Mouse (Mus musculus): ENCODE results near the gene Bub1. TPM values are rescaled to one million over a fixed set of nuclear protein-coding genes. Genes with fewer than 3 reads are reported as not detected.

The Bub1 gene
- polyA plus RNA-seq, 1 experiment from 2014 or later = 36.8 TPM

GRCm38 (mm10) chr2:127832833-127833190 lies 1.1 kb upstream of the Bub1 start:
- ATAC-seq (ENCODE audit: insufficient number of reproducible peaks, low FRiP score, low TSS enrichment, low read depth) = no peak
- H3K4me1 ChIP-seq = peaks cover 9% of the 10 kb centered on the region; the same call in 1 of the 2 replicates

DNA sequence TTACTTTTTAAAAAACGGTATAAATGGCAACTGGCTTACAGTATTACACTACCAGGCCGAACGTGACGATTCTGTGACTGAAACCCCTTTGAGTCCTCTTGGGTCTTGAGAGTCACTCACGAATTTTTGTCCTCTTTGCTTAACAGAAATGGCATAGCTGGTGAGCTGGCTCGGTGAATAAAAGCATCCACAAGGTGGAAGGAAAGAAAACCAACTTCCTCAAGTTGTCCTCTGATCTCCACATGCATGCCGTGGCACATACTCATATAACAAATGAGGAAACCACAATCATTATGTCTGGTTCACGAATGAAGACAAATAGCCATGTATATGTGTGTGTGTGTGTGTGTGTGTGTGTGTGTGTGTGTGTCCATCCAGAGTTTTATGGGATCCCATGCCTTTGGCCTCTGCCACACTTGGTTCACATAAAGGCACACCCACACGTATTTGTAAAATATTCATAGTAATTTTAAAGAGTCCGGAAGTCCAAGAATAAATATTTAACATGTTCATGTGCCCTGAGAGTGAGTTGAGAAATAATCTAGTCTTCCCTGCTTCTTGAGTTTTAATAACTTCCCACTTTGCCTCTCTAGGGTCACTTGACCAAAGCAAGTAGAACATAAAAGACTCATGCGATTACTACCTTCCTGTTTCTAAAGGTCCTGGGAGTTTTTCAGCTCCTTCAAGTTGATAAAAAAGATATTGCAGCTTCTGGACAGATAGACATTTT lies 603 bp upstream of the Bub1 start:
- H3K27me3 ChIP-seq = peaks cover 7% of the 10 kb centered on the region; the same call in 1 of the 2 replicates
- 0 out of 2 replicates have a peak overlapping the region, but pooled peaks have one; percentile 7 for H3K9ac ChIP-seq
- H3K4me1 ChIP-seq = peaks cover 9% of the 10 kb centered on the region; the same call in 1 of the 2 replicates
- peak overlapping the region; percentile 88 for H3K4me2 ChIP-seq
- H3K9me3 ChIP-seq = no peaks in the 10 kb centered on the region
- whole genome bisulfite sequencing = 38% methylated on average over 11 of the region's 11 CpGs
- peak overlapping the region; percentile 24; the same call in 1 of the 2 replicates for H3K27ac ChIP-seq
- 0 out of 2 replicates have a peak, but pooled peaks cover under 1% of the 10 kb centered on the region for H3K36me3 ChIP-seq
- ATAC-seq (ENCODE audit: insufficient number of reproducible peaks, low FRiP score, low TSS enrichment, low read depth) = no peak
- H3K4me3 ChIP-seq = peak overlapping the region; percentile 73

More at GRCm38 (mm10) chr2:127832833-127833190, 1.1 kb upstream of the Bub1 start:
- 16% methylated on average over 2 of the region's 2 CpGs for WGBS
- no peaks in the 10 kb centered on the region for H3K9me3 ChIP-seq
- no peak overlapping the region for H3K9ac ChIP-seq
- H3K4me3 ChIP-seq = no peak overlapping the region
- H3K4me2 ChIP-seq = no peak overlapping the region
- peaks cover 10% of the 10 kb centered on the region for H3K27me3 ChIP-seq
- H3K36me3 ChIP-seq = no peaks in the 10 kb centered on the region
- H3K27ac ChIP-seq = no peak overlapping the region

- Histone ChIP-seq H3K4me2 (peak within 1 kb of the TSS; percentile 54), H3K9me3 (no peaks in the 10 kb centered on the region), H3K27me3 (no peaks in the 10 kb centered on the region), H3K9ac (peak within 1 kb of the TSS; percentile 47), H3K27ac (peak within 1 kb of the TSS; percentile 80), H3K4me1 (peaks cover 20% of the 10 kb centered on the region), H3K36me3 (no peaks in the 10 kb centered on the region), H3K4me3 (peak within 1 kb of the TSS; percentile 65)
- WGBS = 2% methylated on average over 37 of the region's 37 CpGs
- ATAC-seq (ENCODE audit: insufficient number of reproducible peaks, low FRiP score, low TSS enrichment, low read depth) = peak; percentile 88
Observed at GRCm38 (mm10) chr2:127791919-127792603, 39.6 kb downstream of the Bub1 start, which contains the start of gene Mtln. Gene Mtln, minus strand, starts transcription at chr2:127792488.

GRCm38 (mm10) chr2:127789651-127790270 lies 41.9 kb downstream of the Bub1 start:
- WGBS = 17% methylated on average over 9 of the region's 9 CpGs

DNA sequence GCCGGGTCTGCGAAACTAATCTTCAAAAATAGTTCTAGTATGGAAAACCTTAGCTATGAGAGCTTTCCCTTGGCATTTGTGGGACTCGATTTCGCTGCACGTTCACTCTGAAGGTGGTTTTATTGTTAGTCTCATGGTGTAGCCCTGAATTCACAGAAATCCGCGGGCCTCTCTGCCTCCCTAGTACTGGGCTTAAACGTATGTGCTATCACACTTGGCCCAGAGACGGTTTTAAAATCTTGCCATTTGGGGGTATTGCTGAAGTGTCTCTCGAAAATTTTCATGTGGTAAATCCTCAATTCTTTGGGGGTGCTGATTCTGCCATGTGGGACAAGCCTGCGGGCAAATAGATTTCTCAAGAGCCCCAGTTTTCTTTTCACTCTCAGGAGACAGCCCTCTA lies 42.5 kb downstream of the Bub1 start:
- Histone ChIP-seq H3K36me3 (no peaks in the 10 kb centered on the region), H3K4me2 (peak overlapping the region; percentile 60), H3K4me3 (peak overlapping the region; percentile 80), H3K9ac (peak overlapping the region; percentile 45), H3K27me3 (no peaks in the 10 kb centered on the region), H3K4me1 (peaks cover 20% of the 10 kb centered on the region), H3K27ac (peak overlapping the region; percentile 80), H3K9me3 (no peaks in the 10 kb centered on the region)
- 4% methylated on average over 11 of the region's 11 CpGs for WGBS
- ATAC-seq (ENCODE audit: insufficient number of reproducible peaks, low FRiP score, low TSS enrichment, low read depth) = no peak

More at GRCm38 (mm10) chr2:127789651-127790270, 41.9 kb downstream of the Bub1 start:
- H3K9ac ChIP-seq = no peak overlapping the region
- H3K27me3 ChIP-seq = no peaks in the 10 kb centered on the region
- H3K9me3 ChIP-seq = no peaks in the 10 kb centered on the region
- ATAC-seq (ENCODE audit: insufficient number of reproducible peaks, low FRiP score, low TSS enrichment, low read depth) = no peak
- H3K27ac ChIP-seq = peak overlapping the region; percentile 80; the same call in 1 of the 2 replicates
- H3K4me2 ChIP-seq = peak overlapping the region; percentile 60
- H3K4me1 ChIP-seq = peaks cover 20% of the 10 kb centered on the region
- peak overlapping the region; percentile 80; the same call in 1 of the 2 replicates for H3K4me3 ChIP-seq
- H3K36me3 ChIP-seq = no peaks in the 10 kb centered on the region

DNA sequence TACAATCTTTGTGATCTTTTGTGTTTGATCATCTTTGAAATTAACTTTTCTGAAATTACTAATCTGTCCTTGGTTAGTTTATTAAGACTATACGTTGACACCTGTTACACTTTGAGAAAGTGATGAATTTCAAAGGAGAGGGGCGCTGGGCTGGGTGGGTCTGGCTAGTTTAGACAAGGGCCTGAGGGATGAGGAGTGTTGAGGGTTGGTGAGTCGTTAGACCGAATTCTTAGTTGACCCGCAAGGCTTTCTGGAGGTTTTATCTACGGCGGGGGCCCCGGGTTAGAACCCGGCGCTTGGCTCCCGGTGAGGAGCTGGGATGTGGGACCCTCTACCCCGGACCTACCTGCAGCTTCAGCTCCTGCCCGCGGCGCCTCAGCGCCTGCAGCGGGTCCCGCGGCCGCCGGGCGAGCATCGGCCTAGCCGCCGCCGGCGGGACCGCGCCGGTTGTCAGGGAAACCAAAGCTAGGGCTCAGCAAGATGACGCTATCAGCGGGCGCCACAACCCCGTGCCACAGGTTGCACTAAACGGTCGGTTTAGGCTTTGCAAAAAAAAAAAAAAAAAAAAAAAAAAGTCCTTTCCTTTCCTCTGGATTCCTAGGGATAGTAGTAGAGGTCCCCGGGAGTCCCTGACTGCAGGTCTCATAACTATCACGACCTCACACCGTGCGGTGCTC lies 43.1 kb downstream of the Bub1 start, which contains the start of gene Nphp1:
Gene Nphp1, minus strand, starts transcription at position 458 of the 677 bp plus-strand sequence.
- ATAC-seq (ENCODE audit: insufficient number of reproducible peaks, low FRiP score, low TSS enrichment, low read depth) = peak; percentile 83
- Histone ChIP-seq H3K27me3 (no peaks in the 10 kb centered on the region), H3K36me3 (no peaks in the 10 kb centered on the region), H3K4me1 (peaks cover 20% of the 10 kb centered on the region), H3K27ac (peak within 1 kb of the TSS; percentile 80), H3K9ac (peak within 1 kb of the TSS; percentile 45), H3K4me2 (peak within 1 kb of the TSS; percentile 60), H3K4me3 (peak within 1 kb of the TSS; percentile 80), H3K9me3 (no peaks in the 10 kb centered on the region)
- 0% methylated on average over 40 of the region's 40 CpGs for WGBS

DNA sequence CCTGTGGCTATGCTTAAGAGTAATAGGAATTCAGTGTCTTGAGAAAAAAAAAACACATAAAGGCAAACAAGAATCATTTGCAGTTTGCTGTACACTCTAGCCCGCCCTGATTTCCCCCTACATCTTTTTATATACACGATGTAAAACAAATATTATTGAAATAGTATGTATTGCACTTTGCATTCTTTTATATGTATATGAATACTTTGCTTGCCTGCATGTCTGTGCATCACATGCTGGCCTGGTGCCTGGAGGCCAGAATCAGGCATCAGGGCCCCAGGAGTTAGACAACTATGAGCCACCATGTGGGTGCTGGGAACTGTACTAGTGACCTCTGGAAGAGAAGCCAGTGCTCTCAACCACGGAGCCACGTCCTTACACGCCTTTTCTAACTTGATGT lies 44.4 kb downstream of the Bub1 start:
- WGBS = 96% methylated on average over 5 of the region's 5 CpGs
- Histone ChIP-seq H3K9me3 (no peaks in the 10 kb centered on the region), H3K9ac (no peak overlapping the region), H3K4me2 (no peak overlapping the region), H3K27me3 (no peaks in the 10 kb centered on the region), H3K36me3 (no peaks in the 10 kb centered on the region), H3K27ac (no peak overlapping the region), H3K4me3 (no peak overlapping the region), H3K4me1 (peaks cover 20% of the 10 kb centered on the region)
- ATAC-seq (ENCODE audit: insufficient number of reproducible peaks, low FRiP score, low TSS enrichment, low read depth) = no peak

GRCm38 (mm10) chr2:127778451-127778850 lies 53.2 kb downstream of the Bub1 start:
- Histone ChIP-seq H3K4me1 (no peaks in the 10 kb centered on the region), H3K36me3 (peaks cover 24% of the 10 kb centered on the region; the same call in 1 of the 2 replicates), H3K9me3 (no peaks in the 10 kb centered on the region), H3K4me3 (no peak overlapping the region), H3K27ac (no peak overlapping the region), H3K4me2 (no peak overlapping the region), H3K27me3 (no peaks in the 10 kb centered on the region), H3K9ac (no peak overlapping the region)
- WGBS = 75% methylated on average over 5 of the region's 5 CpGs
- ATAC-seq (ENCODE audit: insufficient number of reproducible peaks, low FRiP score, low TSS enrichment, low read depth) = no peak

DNA sequence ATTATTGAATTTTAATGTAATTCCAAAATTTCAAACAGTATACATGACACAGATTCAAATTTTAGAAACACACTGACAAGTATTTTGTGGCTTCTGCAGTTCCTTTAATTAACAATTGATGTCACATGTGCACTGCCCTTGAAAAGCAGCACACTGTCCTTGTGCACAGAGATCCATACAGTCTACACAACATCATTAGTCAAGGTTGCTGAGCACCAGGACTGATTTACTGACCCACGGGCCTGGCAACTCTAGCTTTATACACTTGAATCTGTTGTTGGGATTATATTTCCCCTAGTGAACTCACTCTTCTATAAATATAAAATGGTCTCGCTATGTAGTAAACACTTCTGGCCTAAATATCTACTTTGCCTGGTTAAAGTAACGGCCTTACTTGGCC lies 56.7 kb downstream of the Bub1 start:
- H3K36me3 ChIP-seq = peaks cover 42% of the 10 kb centered on the region
- WGBS = 70% methylated on average over 3 of the region's 3 CpGs
- H3K9me3 ChIP-seq = no peaks in the 10 kb centered on the region
- no peak overlapping the region for H3K4me2 ChIP-seq
- no peak overlapping the region for H3K9ac ChIP-seq
- H3K27ac ChIP-seq = no peak overlapping the region
- H3K4me1 ChIP-seq = no peaks in the 10 kb centered on the region
- no peak for ATAC-seq (ENCODE audit: insufficient number of reproducible peaks, low FRiP score, low TSS enrichment, low read depth)
- H3K4me3 ChIP-seq = no peak overlapping the region
- H3K27me3 ChIP-seq = no peaks in the 10 kb centered on the region

DNA sequence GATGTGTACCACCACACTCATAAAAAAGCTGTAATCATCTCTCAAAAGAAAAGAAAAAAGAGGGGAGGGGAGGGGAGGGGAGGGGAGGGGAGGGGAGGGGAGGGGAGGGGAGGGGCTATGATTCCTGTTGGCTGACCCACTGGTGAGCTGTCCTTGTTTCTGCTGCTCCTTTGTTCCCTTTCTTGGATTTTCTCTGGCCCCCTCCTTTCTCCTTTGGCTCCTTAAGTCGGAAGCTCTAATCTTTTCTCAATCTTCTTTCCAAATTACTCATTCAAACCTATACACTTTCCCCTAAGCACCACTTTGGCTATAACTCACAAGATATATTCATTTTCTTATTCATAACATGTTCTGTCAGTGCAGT lies 57.1 kb downstream of the Bub1 start:
- H3K36me3 ChIP-seq = peaks cover 45% of the 10 kb centered on the region
- WGBS = 50% methylated on average over 1 of the region's 1 CpGs
- ATAC-seq (ENCODE audit: insufficient number of reproducible peaks, low FRiP score, low TSS enrichment, low read depth) = no peak

DNA sequence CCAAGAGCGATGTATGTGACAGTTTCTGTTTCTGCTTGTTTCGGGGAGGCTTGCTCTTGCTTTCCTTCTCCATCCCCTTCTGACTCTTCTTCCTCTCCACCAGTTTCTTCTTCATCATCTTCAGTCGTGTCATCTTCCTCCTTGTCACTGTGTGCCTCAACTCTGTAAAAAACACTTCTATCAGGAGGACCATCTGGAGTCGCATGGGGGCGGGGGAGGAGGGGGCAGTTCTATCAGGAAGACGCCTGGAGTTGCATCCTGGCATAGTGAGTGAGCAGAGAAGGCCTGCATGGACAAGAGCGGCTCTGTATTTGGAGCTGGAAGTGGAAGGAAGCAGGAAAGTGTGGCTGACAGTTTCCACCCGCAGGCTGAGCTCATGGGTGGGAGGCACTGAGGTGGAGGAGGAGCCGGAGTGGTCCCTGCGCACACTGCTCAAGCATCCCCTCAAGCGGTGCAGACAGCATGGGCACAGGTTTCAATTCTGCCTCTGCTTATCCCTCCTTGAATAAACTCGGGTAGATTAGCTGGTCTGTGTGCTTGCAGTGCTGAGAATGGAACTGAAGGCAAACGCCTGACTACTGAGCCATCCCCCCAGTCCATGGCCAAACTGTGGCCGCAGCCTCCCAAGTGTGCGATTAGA lies 57.6 kb downstream of the Bub1 start:
- Histone ChIP-seq H3K27me3 (no peaks in the 10 kb centered on the region), H3K9me3 (no peaks in the 10 kb centered on the region), H3K36me3 (peaks cover 48% of the 10 kb centered on the region), H3K4me1 (no peaks in the 10 kb centered on the region), H3K27ac (no peak overlapping the region), H3K4me2 (no peak overlapping the region), H3K9ac (no peak overlapping the region), H3K4me3 (no peak overlapping the region)
- ATAC-seq (ENCODE audit: insufficient number of reproducible peaks, low FRiP score, low TSS enrichment, low read depth) = no peak
- 57% methylated on average over 15 of the region's 15 CpGs for WGBS

More for the DNA sequence above, 57.1 kb downstream of the Bub1 start:
- Histone ChIP-seq H3K9me3 (no peaks in the 10 kb centered on the region), H3K27me3 (no peaks in the 10 kb centered on the region), H3K4me2 (no peak overlapping the region), H3K4me3 (no peak overlapping the region), H3K27ac (no peak overlapping the region), H3K9ac (no peak overlapping the region), H3K4me1 (no peaks in the 10 kb centered on the region)
